ENCODE assay signal across 8 mouse cellular contexts in the genomic region with DNA sequence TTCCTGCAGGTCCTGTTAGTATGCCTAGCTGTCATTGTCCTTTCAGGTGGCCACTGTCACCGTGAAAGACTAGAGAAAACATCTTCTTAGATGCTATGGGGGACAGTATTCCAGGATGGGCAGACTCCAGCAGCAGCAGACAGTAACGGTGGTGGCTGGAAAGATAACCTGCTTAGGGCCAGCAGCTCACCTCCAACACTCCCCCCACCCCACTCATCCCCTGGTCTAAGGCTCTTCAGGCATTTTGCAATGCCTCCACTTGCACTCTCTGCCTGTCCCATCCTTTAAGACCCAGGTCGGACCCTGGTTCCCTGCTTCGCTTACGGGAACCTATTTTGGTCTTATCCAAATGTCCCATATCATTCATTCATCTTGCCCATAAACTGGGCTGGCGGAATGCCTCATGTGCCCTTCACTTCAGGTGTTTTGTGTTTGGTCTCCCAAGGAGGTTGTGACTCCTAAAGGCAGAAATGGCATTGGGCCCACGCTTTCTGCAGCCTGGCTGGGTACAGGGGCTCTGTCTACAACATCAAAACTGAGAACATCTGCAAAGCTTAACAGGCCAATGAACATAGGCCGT. TPM values are rescaled to one million over a fixed set of nuclear protein-coding genes. Genes with fewer than 3 reads are reported as not detected.
DNase-seq lines count a peak whose midpoint lies in the region; ATAC-seq and TF ChIP-seq lines count a peak whose summit lies in the region.

No protein-coding gene starts in this region.

- no peak overlapping the region; the same call in 1 of the 2 replicates for H3K9ac ChIP-seq in lung, postnatal 0 days (replicated peaks; ENCODE audit: low read depth)
- peak overlapping the region; percentile 70; the same call in 1 of the 2 replicates for H3K9ac ChIP-seq in stomach, embryonic 15.5 days

- peak overlapping the region; percentile 62; the same call in 1 of the 2 replicates for H3K4me3 ChIP-seq in lung, postnatal 0 days (ENCODE audit: low read depth, low read length)
- H3K4me3 ChIP-seq in limb, embryonic 10.5 days = peak overlapping the region; percentile 65
- peak overlapping the region; percentile 64; the same call in 1 of the 2 replicates for H3K4me3 ChIP-seq in stomach, embryonic 15.5 days (replicated peaks)

- no peaks in the 10 kb centered on the region for H3K9me3 ChIP-seq in lung, postnatal 0 days (ENCODE audit: low read length)
- H3K9me3 ChIP-seq in limb, embryonic 10.5 days (replicated peaks) = no peaks in the 10 kb centered on the region
- no peaks in the 10 kb centered on the region for H3K9me3 ChIP-seq in stomach, embryonic 15.5 days

- no peak for TF ChIP-seq EP300 in lung, postnatal 0 days (IDR thresholded peaks at IDR 0.05)

- no peaks in the 10 kb centered on the region for H3K27me3 ChIP-seq in lung, postnatal 0 days (replicated peaks; ENCODE audit: insufficient read depth, low read length)
- peaks cover 42% of the 10 kb centered on the region for H3K27me3 ChIP-seq in limb, embryonic 10.5 days (ENCODE audit: low read depth, poor library complexity, severe bottlenecking)
- H3K27me3 ChIP-seq in stomach, embryonic 15.5 days (replicated peaks) = no peaks in the 10 kb centered on the region

- no peak for TF ChIP-seq CTCF in lung, postnatal 0 days (IDR thresholded peaks at IDR 0.05)

- H3K4me1 ChIP-seq in lung, postnatal 0 days (ENCODE audit: insufficient read depth, low read depth, low read length) = peaks cover 24% of the 10 kb centered on the region; the same call in 1 of the 2 replicates
- H3K4me1 ChIP-seq in limb, embryonic 10.5 days = peaks cover 82% of the 10 kb centered on the region
- H3K4me1 ChIP-seq in stomach, embryonic 15.5 days = peaks cover 49% of the 10 kb centered on the region

- no peaks in the 10 kb centered on the region for H3K36me3 ChIP-seq in lung, postnatal 0 days (ENCODE audit: insufficient read depth, low read length)
- no peaks in the 10 kb centered on the region for H3K36me3 ChIP-seq in limb, embryonic 10.5 days
- no peaks in the 10 kb centered on the region for H3K36me3 ChIP-seq in stomach, embryonic 15.5 days

- no peak for ATAC-seq in lung, postnatal 0 days
- ATAC-seq in stomach, embryonic 15.5 days (ENCODE audit: insufficient read depth, low FRiP score, low read depth) = no peak

- peak overlapping the region; percentile 97 for H3K27ac ChIP-seq in lung, postnatal 0 days (ENCODE audit: low read length)
- peak overlapping the region; percentile 97 for H3K27ac ChIP-seq in limb, embryonic 10.5 days
- peak overlapping the region; percentile 99 for H3K27ac ChIP-seq in stomach, embryonic 15.5 days

- peak overlapping the region; percentile 96 for H3K4me2 ChIP-seq in lung, postnatal 0 days (replicated peaks; ENCODE audit: low read depth, low read length)
- H3K4me2 ChIP-seq in stomach, embryonic 15.5 days = peak overlapping the region; percentile 91

- WGBS in lung, postnatal 0 days = 63% methylated on average over 8 of the region's 8 CpGs
- 52% methylated on average over 8 of the region's 8 CpGs for WGBS in limb, embryonic 10.5 days
- WGBS in stomach, embryonic 15.5 days = 57% methylated on average over 8 of the region's 8 CpGs

- peak; percentile 57 for DNase-seq in cerebellum, adult 11-12 months
- DNase-seq in cerebellum, postnatal 36 days = no peak
- no peak for DNase-seq in lung, postnatal 0 days (ENCODE audit: low spot score)
- no peak for DNase-seq in lung, postnatal 10 days
- DNase-seq in limb, embryonic 10.5 days (ENCODE audit: low spot score) = no peak
- no peak for DNase-seq in urinary bladder, postnatal 25 days (ENCODE audit: low spot score)
- no peak for DNase-seq in natural killer cell, adult 2 months (ENCODE audit: low spot score in 2 of 2)

RNA-seq across cellular contexts. Expression of a gene that starts 17.0 kb away (rescaled TPM):
- polyA plus RNA-seq in lung, postnatal 0 days (2015; fragmentation: Nextera tagmentation; extraction: Ambion mirVana) = 18.3 and 22.5 TPM in 2 replicates
- polyA plus RNA-seq in limb, embryonic 10.5 days (2016; fragmentation: Nextera tagmentation; extraction: Ambion mirVana) = 15.1 and 19.0 TPM in 2 replicates
- polyA plus RNA-seq in stomach, embryonic 15.5 days (2015; fragmentation: Nextera tagmentation; extraction: Ambion mirVana) = 18.6 and 21.2 TPM in 2 replicates

RNA-seq across cellular contexts. Expression of a gene that starts 20.7 kb away (rescaled TPM):
- polyA plus RNA-seq in lung, postnatal 0 days (2015; fragmentation: Nextera tagmentation; extraction: Ambion mirVana) = 8.0 and 12.1 TPM in 2 replicates
- polyA plus RNA-seq in limb, embryonic 10.5 days (2016; fragmentation: Nextera tagmentation; extraction: Ambion mirVana) = 21.5 and 34.3 TPM in 2 replicates
- polyA plus RNA-seq in stomach, embryonic 15.5 days (2015; fragmentation: Nextera tagmentation; extraction: Ambion mirVana) = 22.2 and 25.1 TPM in 2 replicates

RNA-seq across cellular contexts. Expression of a gene that starts 26.3 kb away (rescaled TPM):
- polyA plus RNA-seq in lung, postnatal 0 days (2015; fragmentation: Nextera tagmentation; extraction: Ambion mirVana) = 47.7 TPM in 2 replicates
- polyA plus RNA-seq in limb, embryonic 10.5 days (2016; fragmentation: Nextera tagmentation; extraction: Ambion mirVana) = 177 and 197 TPM in 2 replicates
- polyA plus RNA-seq in stomach, embryonic 15.5 days (2015; fragmentation: Nextera tagmentation; extraction: Ambion mirVana) = 85.9 and 90.0 TPM in 2 replicates

RNA-seq across cellular contexts. Expression of a gene that starts 46.9 kb away (rescaled TPM):
- not detected in 2 replicates for polyA plus RNA-seq in lung, postnatal 0 days (2015; fragmentation: Nextera tagmentation; extraction: Ambion mirVana)
- polyA plus RNA-seq in limb, embryonic 10.5 days (2016; fragmentation: Nextera tagmentation; extraction: Ambion mirVana) = 0.05 TPM in 1 of 2 replicates, not detected in the other
- 0.14 and 0.24 TPM in 2 replicates for polyA plus RNA-seq in stomach, embryonic 15.5 days (2015; fragmentation: Nextera tagmentation; extraction: Ambion mirVana)
